Mouse (Mus musculus): ENCODE data around the gene Snrpb. TPM values are rescaled to one million over a fixed set of nuclear protein-coding genes. Genes with fewer than 3 reads are reported as not detected.

Snrpb gene
- polyA plus RNA-seq, 1 experiment from 2014 or later = 296 TPM

- WGBS = 80% methylated on average over 3 of the region's 3 CpGs
- Histone ChIP-seq H3K36me3 (replicated peaks; ENCODE audit: control insufficient read depth, insufficient read depth) (no peaks in the 10 kb centered on the region), H3K4me3 (replicated peaks; ENCODE audit: low read length) (no peak overlapping the region), H3K9me3 (ENCODE audit: control insufficient read depth, low read length) (no peaks in the 10 kb centered on the region), H3K4me2 (replicated peaks) (no peak overlapping the region), H3K4me1 (replicated peaks; ENCODE audit: control insufficient read depth, insufficient read depth, low read length) (no peaks in the 10 kb centered on the region), H3K27ac (no peak overlapping the region), H3K9ac (no peak overlapping the region), H3K27me3 (ENCODE audit: control insufficient read depth, insufficient read depth, low read length) (no peaks in the 10 kb centered on the region)
- no peak for ATAC-seq (ENCODE audit: low FRiP score)
- DNase-seq (ENCODE audit: low spot score) = no peak
Observed at GRCm38 (mm10) chr2:130155171-130155570, 24.0 kb downstream of the Snrpb start.

DNA sequence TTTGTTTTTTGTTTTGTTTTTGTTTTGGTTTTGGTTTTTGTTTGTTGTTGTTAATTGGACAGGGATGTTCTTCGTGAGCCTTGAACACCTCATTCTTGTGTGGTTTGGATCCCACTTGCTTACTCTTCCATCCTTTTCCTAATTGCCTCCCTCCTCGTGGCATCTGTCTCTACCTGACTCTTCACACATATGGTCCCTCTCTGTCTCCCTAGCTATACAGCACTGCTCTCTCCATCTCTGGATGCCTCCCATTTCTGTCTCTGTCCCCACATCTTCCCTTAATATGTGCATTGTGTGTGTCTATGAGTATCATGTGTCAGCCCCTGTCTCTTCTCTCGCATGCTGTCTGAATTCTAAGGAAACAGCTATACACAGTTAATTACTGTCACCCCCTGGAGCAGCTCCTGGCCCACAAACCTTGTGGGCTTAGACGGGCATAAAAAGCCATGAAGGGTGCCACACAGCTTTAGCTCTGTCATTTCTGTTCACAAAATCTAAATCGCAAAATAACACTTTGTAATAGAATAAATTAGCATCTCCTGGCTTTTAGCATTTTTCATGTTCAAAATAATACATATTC, 33.0 kb downstream of the Snrpb start:
- H3K36me3 ChIP-seq (replicated peaks; ENCODE audit: control insufficient read depth, insufficient read depth) = no peaks in the 10 kb centered on the region
- no peaks in the 10 kb centered on the region for H3K9me3 ChIP-seq (ENCODE audit: control insufficient read depth, low read length)
- WGBS = 64% methylated on average over 5 of the region's 5 CpGs
- DNase-seq (ENCODE audit: low spot score) (no peak), ATAC-seq (ENCODE audit: low FRiP score) (no peak)
- H3K27ac ChIP-seq = no peak overlapping the region
- H3K9ac ChIP-seq = no peak overlapping the region
- H3K27me3 ChIP-seq (ENCODE audit: control insufficient read depth, insufficient read depth, low read length) = no peaks in the 10 kb centered on the region
- no peak overlapping the region for H3K4me2 ChIP-seq (replicated peaks)
- no peak overlapping the region for H3K4me3 ChIP-seq (replicated peaks; ENCODE audit: low read length)
- H3K4me1 ChIP-seq (replicated peaks; ENCODE audit: control insufficient read depth, insufficient read depth, low read length) = no peaks in the 10 kb centered on the region

DNA sequence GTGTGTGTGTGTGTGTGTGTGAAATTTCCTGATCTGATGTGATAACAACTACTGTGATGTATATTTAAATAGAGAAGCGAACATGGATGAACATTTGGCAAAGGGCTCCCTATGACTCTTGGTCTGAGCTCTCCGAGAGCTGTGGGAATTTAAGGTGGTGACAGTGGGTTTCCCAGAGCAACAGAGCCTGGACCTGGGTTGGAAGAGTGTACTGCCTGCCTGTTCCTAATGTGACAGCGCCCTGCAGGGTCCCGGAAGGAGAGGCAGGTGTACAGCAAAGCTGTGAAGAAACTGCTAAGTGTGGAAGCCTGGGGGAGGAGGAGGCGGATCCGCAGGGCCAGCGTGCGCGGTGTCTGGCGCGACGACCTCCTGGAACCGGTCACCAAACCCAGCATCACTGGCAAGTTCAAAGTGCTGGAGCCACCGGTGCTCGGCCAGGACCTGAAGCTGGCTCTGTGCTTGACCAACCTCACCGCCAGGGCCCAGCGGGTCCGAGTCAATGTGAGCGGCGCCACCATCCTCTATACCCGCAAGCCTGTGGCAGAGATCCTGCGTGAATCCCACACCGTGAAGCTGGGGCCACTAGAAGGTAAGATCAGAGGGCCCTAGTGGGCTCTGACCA, 34.4 kb downstream of the Snrpb start:
- H3K9me3 ChIP-seq (ENCODE audit: control insufficient read depth, low read length) = no peaks in the 10 kb centered on the region
- no peak for DNase-seq (ENCODE audit: low spot score)
- no peak overlapping the region for H3K4me3 ChIP-seq (replicated peaks; ENCODE audit: low read length)
- 86% methylated on average over 23 of the region's 23 CpGs for WGBS
- no peak for ATAC-seq (ENCODE audit: low FRiP score)
- no peak overlapping the region for H3K27ac ChIP-seq
- H3K9ac ChIP-seq = no peak overlapping the region
- no peaks in the 10 kb centered on the region for H3K36me3 ChIP-seq (replicated peaks; ENCODE audit: control insufficient read depth, insufficient read depth)
- H3K27me3 ChIP-seq (ENCODE audit: control insufficient read depth, insufficient read depth, low read length) = no peaks in the 10 kb centered on the region
- no peaks in the 10 kb centered on the region for H3K4me1 ChIP-seq (replicated peaks; ENCODE audit: control insufficient read depth, insufficient read depth, low read length)
- no peak overlapping the region for H3K4me2 ChIP-seq (replicated peaks)

- H3K36me3 ChIP-seq (replicated peaks; ENCODE audit: control insufficient read depth, insufficient read depth) = no peaks in the 10 kb centered on the region
- H3K4me3 ChIP-seq (replicated peaks; ENCODE audit: low read length) = no peak overlapping the region
- H3K4me1 ChIP-seq (replicated peaks; ENCODE audit: control insufficient read depth, insufficient read depth, low read length) = no peaks in the 10 kb centered on the region
- no peak overlapping the region for H3K27ac ChIP-seq
- H3K4me2 ChIP-seq (replicated peaks) = no peak overlapping the region
- H3K9ac ChIP-seq = no peak overlapping the region
- WGBS = 93% methylated on average over 8 of the region's 8 CpGs
- no peaks in the 10 kb centered on the region for H3K27me3 ChIP-seq (ENCODE audit: control insufficient read depth, insufficient read depth, low read length)
- ATAC-seq (ENCODE audit: low FRiP score) = no peak
- DNase-seq (ENCODE audit: low spot score) = no peak
- H3K9me3 ChIP-seq (ENCODE audit: control insufficient read depth, low read length) = no peaks in the 10 kb centered on the region
Observed at GRCm38 (mm10) chr2:130143011-130143410, 36.2 kb downstream of the Snrpb start.

DNA sequence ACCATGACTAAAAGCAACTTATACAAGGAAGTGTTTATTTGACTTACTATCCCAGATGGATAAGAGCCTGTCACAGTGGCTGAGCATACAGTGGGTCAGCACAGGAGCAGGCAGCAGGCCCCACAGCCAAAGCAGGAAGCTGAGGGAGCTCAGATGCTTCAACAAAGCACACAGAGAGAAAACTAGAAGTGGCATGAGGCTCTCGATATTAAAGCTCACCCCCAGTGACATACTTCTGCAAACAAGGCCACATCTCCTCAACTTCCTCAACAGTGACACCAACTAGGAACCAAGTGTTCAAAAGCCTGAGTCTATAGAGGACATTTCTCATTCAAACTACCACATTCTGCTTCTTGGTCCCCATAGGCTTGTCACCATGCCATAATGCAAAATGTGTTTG, 49.5 kb downstream of the Snrpb start:
- 79% methylated on average over 1 of the region's 1 CpGs for WGBS
- Histone ChIP-seq H3K9me3 (ENCODE audit: control insufficient read depth, low read length) (0 out of 2 replicates have a peak, but pooled peaks cover 4% of the 10 kb centered on the region), H3K36me3 (replicated peaks; ENCODE audit: control insufficient read depth, insufficient read depth) (no peaks in the 10 kb centered on the region), H3K27ac (no peak overlapping the region), H3K27me3 (ENCODE audit: control insufficient read depth, insufficient read depth, low read length) (no peaks in the 10 kb centered on the region), H3K9ac (no peak overlapping the region), H3K4me3 (replicated peaks; ENCODE audit: low read length) (no peak overlapping the region), H3K4me1 (replicated peaks; ENCODE audit: control insufficient read depth, insufficient read depth, low read length) (no peaks in the 10 kb centered on the region; the same call in 1 of the 2 replicates), H3K4me2 (replicated peaks) (no peak overlapping the region)
- DNase-seq (ENCODE audit: low spot score) = no peak
- no peak for ATAC-seq (ENCODE audit: low FRiP score)

- Histone ChIP-seq H3K9me3 (ENCODE audit: control insufficient read depth, low read length) (no peaks in the 10 kb centered on the region), H3K27ac (peak overlapping the region; percentile 44), H3K36me3 (replicated peaks; ENCODE audit: control insufficient read depth, insufficient read depth) (no peaks in the 10 kb centered on the region), H3K4me3 (replicated peaks; ENCODE audit: low read length) (no peak overlapping the region), H3K4me2 (replicated peaks) (no peak overlapping the region), H3K4me1 (replicated peaks; ENCODE audit: control insufficient read depth, insufficient read depth, low read length) (no peaks in the 10 kb centered on the region; the same call in 1 of the 2 replicates), H3K27me3 (ENCODE audit: control insufficient read depth, insufficient read depth, low read length) (no peaks in the 10 kb centered on the region), H3K9ac (no peak overlapping the region)
- DNase-seq (ENCODE audit: low spot score) (no peak), ATAC-seq (ENCODE audit: low FRiP score) (no peak)
- WGBS = 79% methylated on average over 1 of the region's 1 CpGs
Observed at GRCm38 (mm10) chr2:130126073-130126472, 53.1 kb downstream of the Snrpb start.

- Histone ChIP-seq H3K36me3 (replicated peaks; ENCODE audit: control insufficient read depth, insufficient read depth) (no peaks in the 10 kb centered on the region), H3K4me2 (replicated peaks) (no peak overlapping the region), H3K27ac (peak overlapping the region; percentile 44), H3K9me3 (ENCODE audit: control insufficient read depth, low read length) (no peaks in the 10 kb centered on the region), H3K4me1 (replicated peaks; ENCODE audit: control insufficient read depth, insufficient read depth, low read length) (no peaks in the 10 kb centered on the region; the same call in 1 of the 2 replicates), H3K27me3 (ENCODE audit: control insufficient read depth, insufficient read depth, low read length) (no peaks in the 10 kb centered on the region), H3K4me3 (replicated peaks; ENCODE audit: low read length) (no peak overlapping the region), H3K9ac (no peak overlapping the region)
- ATAC-seq (ENCODE audit: low FRiP score) (peak; percentile 27; the same call in 1 of the 2 replicates), DNase-seq (ENCODE audit: low spot score) (peak; percentile 29)
- 52% methylated on average over 6 of the region's 6 CpGs for WGBS
Observed at GRCm38 (mm10) chr2:130125279-130126059, 53.7 kb downstream of the Snrpb start.

Other genes starting within 250 kb of the Snrpb start
- gene Tgm3, start 167.1 kb downstream of the Snrpb start, polyA plus RNA-seq (2014; fragmentation: Nextera tagmentation; extraction: Ambion mirVana) = 0.05 TPM in 1 of 2 replicates, not detected in the other
- 0.07 TPM in 2 replicates for gene Tgm6, start 67.0 kb downstream of the Snrpb start, polyA plus RNA-seq (2014; fragmentation: Nextera tagmentation; extraction: Ambion mirVana)
- gene Tmc2, start 15.8 kb upstream of the Snrpb start, polyA plus RNA-seq (2014; fragmentation: Nextera tagmentation; extraction: Ambion mirVana) = not detected in 2 replicates
- gene Nop56, start 95.0 kb upstream of the Snrpb start, polyA plus RNA-seq (2014; fragmentation: Nextera tagmentation; extraction: Ambion mirVana) = 220 and 244 TPM in 2 replicates
- 184 and 194 TPM in 2 replicates for gene Idh3b, start 105.1 kb upstream of the Snrpb start, polyA plus RNA-seq (2014; fragmentation: Nextera tagmentation; extraction: Ambion mirVana)
- gene Ebf4, start 115.8 kb upstream of the Snrpb start, polyA plus RNA-seq (2014; fragmentation: Nextera tagmentation; extraction: Ambion mirVana) = 4.4 and 4.5 TPM in 2 replicates
- gene Cpxm1, start 218.2 kb upstream of the Snrpb start, polyA plus RNA-seq (2014; fragmentation: Nextera tagmentation; extraction: Ambion mirVana) = 22.8 and 23.8 TPM in 2 replicates
- gene Gm28372, start 225.8 kb upstream of the Snrpb start, polyA plus RNA-seq (2014; fragmentation: Nextera tagmentation; extraction: Ambion mirVana) = 0.35 TPM in 1 of 2 replicates, not detected in the other
- 0.72 TPM in 1 of 2 replicates, not detected in the other for gene 1700020A23Rik, start 225.9 kb upstream of the Snrpb start, polyA plus RNA-seq (2014; fragmentation: Nextera tagmentation; extraction: Ambion mirVana)
- gene Tmem239, start 227.1 kb upstream of the Snrpb start, polyA plus RNA-seq (2014; fragmentation: Nextera tagmentation; extraction: Ambion mirVana) = not detected in 2 replicates
- gene Vps16, start 244.9 kb upstream of the Snrpb start, polyA plus RNA-seq (2014; fragmentation: Nextera tagmentation; extraction: Ambion mirVana) = 75.9 and 91.3 TPM in 2 replicates
- gene Pced1a, start 245.3 kb upstream of the Snrpb start, polyA plus RNA-seq (2014; fragmentation: Nextera tagmentation; extraction: Ambion mirVana) = 9.0 and 11.3 TPM in 2 replicates

Measured in hindbrain, embryonic 14.5 days (tissue).